Mouse (Mus musculus) thymus, adult 2 months (tissue): ENCODE data around the gene Ankrd36.

Experiments
- CTCF ChIP-seq: fragments of 200-500 bp; IDR thresholded peaks from 2 replicates; pipeline ENCODE4 v1.5.1; 2012; ENCODE audit warnings: mild to moderate bottlenecking, control low read depth, low read length, moderate library complexity, borderline replicate concordance; ENCODE audit not compliant: control insufficient read depth, poor library complexity, insufficient read depth; ENCODE audit errors: extremely low read depth
- POLR2A ChIP-seq: fragments of 200-500 bp; IDR thresholded peaks from 2 replicates; pipeline ENCODE4 v1.6.1; 2012; ENCODE audit warnings: mild to moderate bottlenecking, low read length, control low read depth, moderate library complexity; ENCODE audit not compliant: control insufficient read depth, poor library complexity, insufficient read depth; ENCODE audit errors: extremely low read depth

DNA sequence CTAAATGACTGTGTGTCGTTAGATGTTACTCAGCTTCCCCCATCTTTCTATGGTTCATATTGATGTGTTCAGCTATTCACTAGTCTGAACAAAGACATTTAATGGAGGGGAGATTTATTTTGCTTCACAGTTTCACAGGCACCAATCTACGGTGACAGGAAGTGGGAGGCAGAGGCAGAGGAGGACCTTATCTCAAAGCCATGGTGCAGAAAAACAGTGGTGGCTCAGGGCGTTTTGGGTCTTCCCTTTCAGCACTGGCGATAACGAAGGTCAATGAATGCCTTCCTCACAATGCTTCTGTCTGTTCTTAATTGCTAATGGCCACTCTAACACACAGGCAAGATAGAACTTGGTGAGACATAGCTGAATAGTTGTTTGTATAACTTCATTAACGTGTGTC, 5.6 kb downstream of the Ankrd36 start:
- TF ChIP-seq CTCF: no peak
- no peak for TF ChIP-seq POLR2A
